Mouse (Mus musculus) ES-Bruce4 (cell line): ENCODE results near the gene Syne3. TPM values are rescaled to one million over a fixed set of nuclear protein-coding genes. Genes with fewer than 3 reads are reported as not detected.

ENCODE experiments used
- H3K27ac ChIP-seq: 2 replicates; pipeline ENCODE4 v1.5.1; 2012; ENCODE audit warnings: low read length, inconsistent platforms; ENCODE audit not compliant: insufficient read depth
- H3K27me3 ChIP-seq: 2 replicates; pipeline ENCODE4 v1.6.1; 2012; ENCODE audit warnings: mild to moderate bottlenecking, low read length, inconsistent platforms; ENCODE audit not compliant: control insufficient read depth, poor library complexity, insufficient read depth, severe bottlenecking
- H3K36me3 ChIP-seq: 2 replicates; pipeline ENCODE4 v1.6.1; 2012; ENCODE audit warnings: inconsistent platforms, mild to moderate bottlenecking, low read length, moderate library complexity; ENCODE audit not compliant: control insufficient read depth, poor library complexity, insufficient read depth, severe bottlenecking
- H3K4me1 ChIP-seq: one replicate; pipeline ENCODE4 v1.8.1; 2011; ENCODE audit warnings: low read length; ENCODE audit not compliant: control insufficient read depth, insufficient read depth
- H3K4me3 ChIP-seq: 2 replicates; pipeline ENCODE4 v1.5.1; 2011; ENCODE audit warnings: low read depth, mild to moderate bottlenecking, low read length
- H3K9ac ChIP-seq: 2 replicates; pipeline ENCODE4 v1.6.1; 2012; ENCODE audit warnings: low read depth, mild to moderate bottlenecking, inconsistent platforms; ENCODE audit not compliant: poor library complexity, severe bottlenecking
- H3K9me3 ChIP-seq: replicated peaks from 2 replicates; pipeline ENCODE4 v1.6.1; 2012; ENCODE audit warnings: mild to moderate bottlenecking, low read length, inconsistent platforms; ENCODE audit not compliant: control insufficient read depth, poor library complexity, insufficient read depth, severe bottlenecking
- CTCF ChIP-seq: IDR thresholded peaks from one replicate; pipeline ENCODE4 v1.8.1; 2011; ENCODE audit warnings: low read depth, low read length
- EP300 ChIP-seq: IDR thresholded peaks from 2 replicates; pipeline ENCODE4 v1.6.1; 2011; ENCODE audit warnings: low read depth, low read length; ENCODE audit not compliant: insufficient read depth
- POLR2A ChIP-seq: IDR thresholded peaks from one replicate; pipeline ENCODE4 v1.8.1; 2011; ENCODE audit warnings: low read length; ENCODE audit not compliant: insufficient read depth
- polyA plus RNA-seq: library from polyadenylated mRNA; stranded (reverse); fragments of >200 nt; gene quantifications from 2 replicates; pipeline ENCODE4 v1.2.4, GENCODE M21; 2011; ENCODE audit warnings: low read depth; ENCODE audit not compliant: missing spikeins, insufficient read depth, insufficient read length

Gene Syne3
- polyA plus RNA-seq, 1 experiment, result 1.2 TPM

- TF ChIP-seq EP300 (no peak), POLR2A (no peak), CTCF (no peak)
- Histone ChIP-seq H3K36me3 (no peaks in the 10 kb centered on the region), H3K4me1 (no peaks in the 10 kb centered on the region), H3K27ac (no peak overlapping the region), H3K27me3 (no peaks in the 10 kb centered on the region), H3K9me3 (peaks cover 3% of the 10 kb centered on the region; the same call in 1 of the 2 replicates), H3K9ac (no peak overlapping the region), H3K4me3 (no peak overlapping the region)
Measured at GRCm38 (mm10) chr12:104946231-104946630, 63.4 kb downstream of the Syne3 start.

GRCm38 (mm10) chr12:104940466-104940865, 69.1 kb downstream of the Syne3 start:
- no peak overlapping the region for H3K9ac ChIP-seq
- H3K9me3 ChIP-seq, result no peaks in the 10 kb centered on the region; the same call in 1 of the 2 replicates
- TF ChIP-seq POLR2A, result no peak
- no peak for TF ChIP-seq EP300
- no peak for TF ChIP-seq CTCF
- no peaks in the 10 kb centered on the region for H3K27me3 ChIP-seq
- H3K27ac ChIP-seq, result no peak overlapping the region
- H3K4me1 ChIP-seq, result no peaks in the 10 kb centered on the region
- H3K36me3 ChIP-seq, result no peaks in the 10 kb centered on the region
- H3K4me3 ChIP-seq, result no peak overlapping the region

- Histone ChIP-seq H3K27ac (no peak overlapping the region), H3K36me3 (no peaks in the 10 kb centered on the region), H3K4me1 (no peaks in the 10 kb centered on the region), H3K9ac (no peak overlapping the region), H3K9me3 (no peaks in the 10 kb centered on the region; the same call in 1 of the 2 replicates), H3K27me3 (no peaks in the 10 kb centered on the region), H3K4me3 (no peak overlapping the region)
- TF ChIP-seq EP300, result no peak
- TF ChIP-seq POLR2A, result no peak
- no peak for TF ChIP-seq CTCF
Measured at GRCm38 (mm10) chr12:104940027-104940386, 69.6 kb downstream of the Syne3 start.

- no peak overlapping the region for H3K27ac ChIP-seq
- H3K9me3 ChIP-seq, result no peaks in the 10 kb centered on the region; the same call in 1 of the 2 replicates
- H3K9ac ChIP-seq, result no peak overlapping the region
- H3K27me3 ChIP-seq, result no peaks in the 10 kb centered on the region
- TF ChIP-seq EP300 (0 out of 2 replicates have a peak, but pooled peaks have one; percentile 30), POLR2A (no peak), CTCF (peak; percentile 95)
- no peaks in the 10 kb centered on the region for H3K4me1 ChIP-seq
- no peaks in the 10 kb centered on the region for H3K36me3 ChIP-seq
- H3K4me3 ChIP-seq, result no peak overlapping the region
Measured at GRCm38 (mm10) chr12:104939372-104940026, 70.1 kb downstream of the Syne3 start.

GRCm38 (mm10) chr12:104938935-104939334, 70.7 kb downstream of the Syne3 start:
- Histone ChIP-seq H3K4me1 (no peaks in the 10 kb centered on the region), H3K36me3 (no peaks in the 10 kb centered on the region), H3K9me3 (no peaks in the 10 kb centered on the region), H3K4me3 (no peak overlapping the region), H3K9ac (no peak overlapping the region), H3K27ac (no peak overlapping the region), H3K27me3 (no peaks in the 10 kb centered on the region)
- TF ChIP-seq CTCF (peak; percentile 18), POLR2A (no peak)

- no peak overlapping the region for H3K9ac ChIP-seq
- H3K36me3 ChIP-seq, result no peaks in the 10 kb centered on the region
- peak; percentile 82 for TF ChIP-seq CTCF
- no peak for TF ChIP-seq EP300
- H3K9me3 ChIP-seq, result no peaks in the 10 kb centered on the region
- H3K27me3 ChIP-seq, result no peaks in the 10 kb centered on the region
- H3K4me1 ChIP-seq, result no peaks in the 10 kb centered on the region
- no peak overlapping the region for H3K4me3 ChIP-seq
- no peak overlapping the region for H3K27ac ChIP-seq
Measured at GRCm38 (mm10) chr12:104936223-104936622, 73.4 kb downstream of the Syne3 start.
